Mouse (Mus musculus) hindbrain, embryonic 15.5 days (tissue): ENCODE measurements at regions not wholly inside any gene's neighbourhood (a gene's known extent, or its start where the extent isn't known, plus 50 kb on each side); places are given as distances from the start of the nearest gene placed in this dataset.
A peak's percentile ranks its signal among the peaks of the same experiment; 100 is the strongest.

Experiments
- ATAC-seq: fragments of 200-750 bp; cut with Nextera tagmentation; 2 replicates; pipeline ENCODE4 v1.8.0; 2017; ENCODE audit warnings: low read depth, moderate number of reproducible peaks, moderate TSS enrichment; ENCODE audit not compliant: low FRiP score
- H3K27ac ChIP-seq: fragments of 300-500 bp; sonication (generic); replicated peaks from 2 replicates; pipeline ENCODE4 v1.5.1; 2015; ENCODE audit warnings: mild to moderate bottlenecking, inconsistent platforms
- H3K27me3 ChIP-seq: fragments of 300-500 bp; sonication (generic); 2 replicates; pipeline ENCODE4 v1.6.1; 2015; ENCODE audit warnings: control low read depth, inconsistent platforms
- H3K36me3 ChIP-seq: fragments of 300-500 bp; sonication (generic); 2 replicates; pipeline ENCODE4 v1.6.1; 2015; ENCODE audit warnings: control low read depth, inconsistent platforms
- H3K4me1 ChIP-seq: fragments of 300-500 bp; sonication (generic); replicated peaks from 2 replicates; pipeline ENCODE4 v1.6.1; 2015; ENCODE audit warnings: control low read depth, inconsistent platforms
- H3K4me2 ChIP-seq: fragments of 300-500 bp; sonication (generic); 2 replicates; pipeline ENCODE4 v1.6.1; 2015; ENCODE audit warnings: moderate library complexity, mild to moderate bottlenecking, inconsistent platforms
- H3K4me3 ChIP-seq: fragments of 300-500 bp; sonication (generic); 2 replicates; pipeline ENCODE4 v1.5.1; 2015; ENCODE audit warnings: mild to moderate bottlenecking, inconsistent platforms
- H3K9ac ChIP-seq: fragments of 300-500 bp; sonication (generic); 2 replicates; pipeline ENCODE4 v1.6.1; 2015; ENCODE audit warnings: inconsistent platforms
- H3K9me3 ChIP-seq: fragments of 300-500 bp; sonication (generic); 2 replicates; pipeline ENCODE4 v1.6.1; 2016; ENCODE audit warnings: control low read depth, inconsistent platforms
- WGBS: fragments of 180-500 bp; shearing (Covaris S2); methylation state at CpG from one replicate; pipeline ENCODE4 v1.1.7; 2015; 5-methylcytosine and 5-hydroxymethylcytosine counted together

DNA sequence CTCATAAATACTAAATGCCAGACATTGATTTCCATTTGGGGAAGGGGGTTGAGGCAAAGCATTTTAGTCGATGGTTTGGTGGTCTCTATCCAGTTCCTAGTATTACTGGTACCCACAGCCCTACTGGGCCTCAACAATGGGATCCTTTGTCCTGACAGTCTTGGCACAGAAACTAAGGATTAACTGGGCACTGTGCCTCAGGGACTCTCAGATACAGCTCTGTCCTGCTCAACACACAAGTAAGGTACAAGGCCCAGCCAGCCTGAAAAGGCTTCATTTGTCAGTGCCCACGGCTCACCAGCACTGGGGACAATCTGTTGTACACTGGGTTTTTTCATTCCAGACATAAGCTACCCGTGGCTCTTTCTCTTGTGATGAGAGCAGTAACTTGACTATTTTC lies 686.0 kb downstream of the Nedd1 start:
- H3K9ac ChIP-seq: no peak overlapping the region
- peak overlapping the region; percentile 38; the same call in 1 of the 2 replicates for H3K27ac ChIP-seq
- no peaks in the 10 kb centered on the region for H3K27me3 ChIP-seq
- peaks cover 3% of the 10 kb centered on the region; the same call in 1 of the 2 replicates for H3K4me1 ChIP-seq
- H3K36me3 ChIP-seq: no peaks in the 10 kb centered on the region
- no peak overlapping the region for H3K4me2 ChIP-seq
- WGBS: 37% methylated on average over 3 of the region's 3 CpGs
- H3K9me3 ChIP-seq: no peaks in the 10 kb centered on the region
- peak; percentile 92 for ATAC-seq
- no peak overlapping the region for H3K4me3 ChIP-seq

GRCm38 (mm10) chr10:92030221-92030620 lies 692.0 kb downstream of the Nedd1 start:
- no peak for ATAC-seq
- Histone ChIP-seq H3K27me3 (no peaks in the 10 kb centered on the region), H3K4me1 (peaks cover under 1% of the 10 kb centered on the region; the same call in 1 of the 2 replicates), H3K27ac (no peak overlapping the region), H3K9ac (no peak overlapping the region), H3K9me3 (no peaks in the 10 kb centered on the region), H3K36me3 (no peaks in the 10 kb centered on the region), H3K4me3 (no peak overlapping the region), H3K4me2 (no peak overlapping the region)
- 57% methylated on average over 4 of the region's 4 CpGs for WGBS

GRCm38 (mm10) chr10:92024203-92024602 lies 698.0 kb downstream of the Nedd1 start:
- Histone ChIP-seq H3K27ac (no peak overlapping the region), H3K4me2 (no peak overlapping the region), H3K4me1 (0 out of 2 replicates have a peak, but pooled peaks cover 4% of the 10 kb centered on the region), H3K9ac (no peak overlapping the region), H3K9me3 (no peaks in the 10 kb centered on the region), H3K27me3 (no peaks in the 10 kb centered on the region), H3K36me3 (no peaks in the 10 kb centered on the region), H3K4me3 (no peak overlapping the region)
- ATAC-seq: no peak
- WGBS: 31% methylated on average over 1 of the region's 1 CpGs

DNA sequence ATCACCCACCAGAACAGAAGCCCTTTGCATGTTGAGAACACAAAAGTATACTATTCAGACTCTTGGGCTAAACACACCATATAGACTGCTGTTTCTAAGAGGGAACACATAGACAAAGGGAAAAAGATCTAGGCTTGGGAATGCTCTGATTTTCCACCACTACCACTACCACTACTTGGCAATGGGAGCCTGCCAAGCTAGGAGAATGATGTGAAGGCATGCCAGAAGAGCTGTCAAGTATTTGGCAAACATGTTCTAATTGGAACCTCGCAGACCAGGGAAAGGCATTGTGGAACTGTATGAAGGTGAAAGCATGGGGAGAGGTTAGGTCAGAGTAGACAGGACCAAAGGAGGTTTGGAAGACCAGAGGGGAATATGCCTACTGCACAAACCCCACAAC lies 701.2 kb downstream of the Nedd1 start:
- H3K27me3 ChIP-seq: no peaks in the 10 kb centered on the region
- WGBS: 65% methylated on average over 1 of the region's 1 CpGs
- no peak overlapping the region for H3K9ac ChIP-seq
- no peaks in the 10 kb centered on the region for H3K9me3 ChIP-seq
- 0 out of 2 replicates have a peak, but pooled peaks cover 4% of the 10 kb centered on the region for H3K4me1 ChIP-seq
- H3K36me3 ChIP-seq: no peaks in the 10 kb centered on the region
- no peak overlapping the region for H3K4me3 ChIP-seq
- H3K27ac ChIP-seq: no peak overlapping the region
- no peak overlapping the region for H3K4me2 ChIP-seq
- no peak for ATAC-seq

GRCm38 (mm10) chr10:92009551-92009950 lies 712.7 kb downstream of the Nedd1 start:
- Histone ChIP-seq H3K9ac (no peak overlapping the region), H3K27me3 (no peaks in the 10 kb centered on the region), H3K4me1 (peaks cover 9% of the 10 kb centered on the region), H3K36me3 (no peaks in the 10 kb centered on the region), H3K27ac (peak overlapping the region; percentile 54), H3K9me3 (no peaks in the 10 kb centered on the region), H3K4me2 (no peak overlapping the region), H3K4me3 (no peak overlapping the region)
- WGBS: 25% methylated on average over 10 of the region's 10 CpGs
- peak; percentile 74; the same call in 1 of the 2 replicates for ATAC-seq

DNA sequence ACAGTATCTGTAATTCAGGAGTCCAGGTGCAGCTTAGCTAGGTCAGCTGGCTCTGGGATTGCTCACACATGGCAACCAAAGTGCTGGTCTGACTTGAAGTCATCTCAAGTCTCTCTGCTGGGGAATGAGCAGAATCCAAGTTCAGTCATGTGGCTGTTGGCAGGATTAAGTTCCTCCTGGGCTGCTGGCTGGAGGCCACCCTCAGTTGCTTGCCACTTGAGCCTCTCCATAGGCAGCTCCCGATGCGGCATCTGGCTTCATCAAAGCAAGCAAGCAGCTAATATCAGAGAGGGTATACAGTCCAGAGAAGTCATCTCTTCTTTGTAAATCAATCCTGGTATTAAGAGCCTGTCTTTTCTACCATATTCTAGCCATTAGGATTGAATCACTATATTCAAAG lies 714.3 kb downstream of the Nedd1 start:
- 83% methylated on average over 2 of the region's 2 CpGs for WGBS
- H3K4me2 ChIP-seq: no peak overlapping the region
- no peak overlapping the region for H3K27ac ChIP-seq
- H3K36me3 ChIP-seq: no peaks in the 10 kb centered on the region
- no peak overlapping the region for H3K9ac ChIP-seq
- peaks cover 9% of the 10 kb centered on the region for H3K4me1 ChIP-seq
- ATAC-seq: peak; percentile 45; the same call in 1 of the 2 replicates
- H3K9me3 ChIP-seq: no peaks in the 10 kb centered on the region
- no peak overlapping the region for H3K4me3 ChIP-seq
- no peaks in the 10 kb centered on the region for H3K27me3 ChIP-seq

- H3K9ac ChIP-seq: no peak overlapping the region
- no peaks in the 10 kb centered on the region for H3K27me3 ChIP-seq
- no peak overlapping the region for H3K4me2 ChIP-seq
- H3K4me1 ChIP-seq: peaks cover 9% of the 10 kb centered on the region
- no peaks in the 10 kb centered on the region for H3K9me3 ChIP-seq
- ATAC-seq: 0 out of 2 replicates have a peak, but pooled peaks have one; percentile 11
- 8% methylated on average over 3 of the region's 3 CpGs for WGBS
- H3K27ac ChIP-seq: no peak overlapping the region
- no peaks in the 10 kb centered on the region for H3K36me3 ChIP-seq
- no peak overlapping the region for H3K4me3 ChIP-seq
These were observed 715.8 kb downstream of the Nedd1 start for GRCm38 (mm10) chr10:92006467-92006866.

- 46% methylated on average over 4 of the region's 4 CpGs for WGBS
- Histone ChIP-seq H3K4me1 (peaks cover 8% of the 10 kb centered on the region; the same call in 1 of the 2 replicates), H3K36me3 (no peaks in the 10 kb centered on the region), H3K4me2 (no peak overlapping the region), H3K9me3 (0 out of 2 replicates have a peak, but pooled peaks cover 3% of the 10 kb centered on the region), H3K4me3 (no peak overlapping the region), H3K9ac (no peak overlapping the region), H3K27ac (no peak overlapping the region), H3K27me3 (no peaks in the 10 kb centered on the region)
- ATAC-seq: peak; percentile 59
These were observed 731.2 kb downstream of the Nedd1 start for GRCm38 (mm10) chr10:91991040-91991439.

DNA sequence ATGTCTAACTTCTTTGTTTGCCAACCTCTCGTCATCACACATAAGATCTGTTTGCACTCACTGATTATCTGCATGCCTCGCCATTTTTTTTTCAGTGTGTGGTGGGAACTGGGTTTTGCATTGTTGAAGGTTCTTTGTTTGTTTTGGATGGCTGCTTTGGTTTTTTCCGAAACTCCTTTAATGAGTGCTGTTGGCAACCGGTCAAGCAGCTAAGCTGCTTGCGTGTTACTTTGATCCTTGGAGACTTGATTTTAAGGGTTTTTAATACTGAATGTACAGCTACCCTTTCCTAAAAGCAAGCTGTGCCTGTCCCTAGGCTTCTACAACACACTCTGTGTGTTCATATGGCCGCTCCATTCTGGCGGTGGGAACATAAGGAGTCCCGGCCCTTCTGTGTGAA lies 733.9 kb downstream of the Nedd1 start:
- no peak overlapping the region for H3K4me3 ChIP-seq
- H3K9ac ChIP-seq: no peak overlapping the region
- H3K27ac ChIP-seq: no peak overlapping the region
- H3K9me3 ChIP-seq: 0 out of 2 replicates have a peak, but pooled peaks cover 3% of the 10 kb centered on the region
- ATAC-seq: no peak
- H3K36me3 ChIP-seq: no peaks in the 10 kb centered on the region
- H3K4me1 ChIP-seq: peaks cover 8% of the 10 kb centered on the region; the same call in 1 of the 2 replicates
- WGBS: 53% methylated on average over 8 of the region's 8 CpGs
- no peak overlapping the region for H3K4me2 ChIP-seq
- no peaks in the 10 kb centered on the region for H3K27me3 ChIP-seq

GRCm38 (mm10) chr10:91979841-91980240 lies 742.4 kb downstream of the Nedd1 start:
- H3K36me3 ChIP-seq: no peaks in the 10 kb centered on the region
- H3K4me1 ChIP-seq: no peaks in the 10 kb centered on the region
- H3K9me3 ChIP-seq: no peaks in the 10 kb centered on the region
- H3K27me3 ChIP-seq: no peaks in the 10 kb centered on the region
- H3K9ac ChIP-seq: no peak overlapping the region
- H3K27ac ChIP-seq: no peak overlapping the region
- 92% methylated on average over 2 of the region's 2 CpGs for WGBS
- H3K4me2 ChIP-seq: no peak overlapping the region
- no peak for ATAC-seq
- H3K4me3 ChIP-seq: no peak overlapping the region

GRCm38 (mm10) chr10:91971951-91972350 lies 750.3 kb downstream of the Nedd1 start:
- no peaks in the 10 kb centered on the region for H3K9me3 ChIP-seq
- no peak overlapping the region for H3K9ac ChIP-seq
- no peaks in the 10 kb centered on the region for H3K27me3 ChIP-seq
- no peak for ATAC-seq
- H3K4me1 ChIP-seq: peaks cover 9% of the 10 kb centered on the region; the same call in 1 of the 2 replicates
- H3K4me2 ChIP-seq: no peak overlapping the region
- 80% methylated on average over 2 of the region's 2 CpGs for WGBS
- H3K27ac ChIP-seq: no peak overlapping the region
- no peaks in the 10 kb centered on the region for H3K36me3 ChIP-seq
- no peak overlapping the region for H3K4me3 ChIP-seq

- Histone ChIP-seq H3K36me3 (no peaks in the 10 kb centered on the region), H3K4me2 (peak overlapping the region; percentile 31; the same call in 1 of the 2 replicates), H3K9me3 (no peaks in the 10 kb centered on the region), H3K9ac (0 out of 2 replicates have a peak overlapping the region, but pooled peaks have one; percentile 16), H3K27ac (peak overlapping the region; percentile 14; the same call in 1 of the 2 replicates), H3K27me3 (no peaks in the 10 kb centered on the region), H3K4me1 (peaks cover 6% of the 10 kb centered on the region; the same call in 1 of the 2 replicates), H3K4me3 (no peak overlapping the region)
- ATAC-seq: no peak
- WGBS: 59% methylated on average over 18 of the region's 18 CpGs
These were observed 754.5 kb downstream of the Nedd1 start for GRCm38 (mm10) chr10:91967570-91968310.
